Mouse (Mus musculus): ENCODE data around the gene Adamts2. TPM values are rescaled to one million over a fixed set of nuclear protein-coding genes. Genes with fewer than 3 reads are reported as not detected.
A peak's percentile ranks its signal among the peaks of the same experiment; 100 is the strongest.

The Adamts2 gene
- polyA plus RNA-seq, 1 experiment, result 3.0 TPM

- TF ChIP-seq CTCF (IDR thresholded peaks at IDR 0.05; ENCODE audit: control insufficient read depth, insufficient read depth, low read length), result peak; percentile 54; the same call in 1 of the 2 replicates
- TF ChIP-seq POLR2A (IDR thresholded peaks at IDR 0.05; ENCODE audit: borderline replicate concordance, control insufficient read depth, low read depth, low read length), result no peak
Observed at GRCm38 (mm10) chr11:50767039-50767438, 165.2 kb downstream of the Adamts2 start.

DNA sequence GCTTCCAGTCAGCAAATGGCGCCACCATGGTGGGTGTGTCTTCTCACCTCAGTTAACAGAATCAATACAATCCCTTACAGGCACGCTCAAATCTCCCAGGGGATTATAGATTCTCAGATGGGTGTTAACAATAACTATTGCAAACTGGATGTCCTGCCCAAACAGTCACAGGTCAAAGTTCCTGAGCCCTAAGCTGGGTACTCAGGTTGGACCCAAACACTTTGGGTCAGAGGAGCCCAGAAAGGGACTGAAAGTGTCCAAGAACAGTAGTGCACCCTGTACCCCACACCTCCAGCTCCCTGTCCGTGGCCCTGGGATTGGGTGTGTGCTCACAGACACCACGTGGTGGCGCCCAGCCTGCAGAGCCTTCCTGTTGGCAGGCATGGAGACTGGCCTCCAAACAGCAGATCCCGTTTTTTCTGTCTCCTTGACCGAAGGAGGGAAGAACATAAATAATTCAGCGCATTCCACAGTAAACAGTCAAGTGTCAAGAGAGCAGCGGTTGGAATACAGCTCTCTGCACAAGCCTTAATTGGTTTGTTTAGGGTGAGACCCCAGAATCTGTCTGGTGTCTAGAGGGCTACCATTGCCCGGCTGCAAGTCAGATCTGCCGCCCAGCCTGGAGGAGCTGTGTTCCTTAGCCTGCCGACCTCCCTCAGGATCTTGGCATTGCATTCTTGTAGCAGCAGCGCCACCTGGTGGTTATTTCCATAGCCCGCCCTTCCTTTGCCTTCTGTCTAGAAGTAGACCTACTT, 167.3 kb downstream of the Adamts2 start:
- 21% methylated on average over 14 of the region's 14 CpGs for WGBS
- no peaks in the 10 kb centered on the region for H3K4me1 ChIP-seq (ENCODE audit: control insufficient read depth, insufficient read depth, low read length)
- no peak for TF ChIP-seq POLR2A (IDR thresholded peaks at IDR 0.05; ENCODE audit: borderline replicate concordance, control insufficient read depth, low read depth, low read length)
- TF ChIP-seq CTCF (IDR thresholded peaks at IDR 0.05; ENCODE audit: control insufficient read depth, insufficient read depth, low read length), result peak; percentile 86
- H3K4me3 ChIP-seq (replicated peaks; ENCODE audit: control insufficient read depth, low read depth, low read length), result no peak overlapping the region
- H3K27ac ChIP-seq (ENCODE audit: control insufficient read depth, insufficient read depth, low read depth, low read length, poor library complexity), result no peak overlapping the region

More at GRCm38 (mm10) chr11:50767039-50767438, 165.2 kb downstream of the Adamts2 start:
- Histone ChIP-seq H3K27ac (ENCODE audit: control insufficient read depth, insufficient read depth, low read depth, low read length, poor library complexity) (no peak overlapping the region), H3K4me1 (ENCODE audit: control insufficient read depth, insufficient read depth, low read length) (no peaks in the 10 kb centered on the region), H3K4me3 (replicated peaks; ENCODE audit: control insufficient read depth, low read depth, low read length) (no peak overlapping the region)
- WGBS, result 25% methylated on average over 4 of the region's 4 CpGs

GRCm38 (mm10) chr11:50771006-50771405, 169.1 kb downstream of the Adamts2 start:
- no peak for TF ChIP-seq CTCF (IDR thresholded peaks at IDR 0.05; ENCODE audit: control insufficient read depth, insufficient read depth, low read length)
- TF ChIP-seq POLR2A (IDR thresholded peaks at IDR 0.05; ENCODE audit: borderline replicate concordance, control insufficient read depth, low read depth, low read length), result no peak
- 88% methylated on average over 1 of the region's 1 CpGs for WGBS
- Histone ChIP-seq H3K27ac (ENCODE audit: control insufficient read depth, insufficient read depth, low read depth, low read length, poor library complexity) (no peak overlapping the region), H3K4me3 (replicated peaks; ENCODE audit: control insufficient read depth, low read depth, low read length) (no peak overlapping the region), H3K4me1 (ENCODE audit: control insufficient read depth, insufficient read depth, low read length) (no peaks in the 10 kb centered on the region)

- 76% methylated on average over 11 of the region's 11 CpGs for WGBS
- Histone ChIP-seq H3K4me1 (ENCODE audit: control insufficient read depth, insufficient read depth, low read length) (no peaks in the 10 kb centered on the region), H3K27ac (ENCODE audit: control insufficient read depth, insufficient read depth, low read depth, low read length, poor library complexity) (no peak overlapping the region), H3K4me3 (replicated peaks; ENCODE audit: control insufficient read depth, low read depth, low read length) (no peak overlapping the region)
- TF ChIP-seq CTCF (IDR thresholded peaks at IDR 0.05; ENCODE audit: control insufficient read depth, insufficient read depth, low read length) (no peak), POLR2A (IDR thresholded peaks at IDR 0.05; ENCODE audit: borderline replicate concordance, control insufficient read depth, low read depth, low read length) (no peak)
Observed at GRCm38 (mm10) chr11:50797674-50798073, 195.8 kb downstream of the Adamts2 start.

DNA sequence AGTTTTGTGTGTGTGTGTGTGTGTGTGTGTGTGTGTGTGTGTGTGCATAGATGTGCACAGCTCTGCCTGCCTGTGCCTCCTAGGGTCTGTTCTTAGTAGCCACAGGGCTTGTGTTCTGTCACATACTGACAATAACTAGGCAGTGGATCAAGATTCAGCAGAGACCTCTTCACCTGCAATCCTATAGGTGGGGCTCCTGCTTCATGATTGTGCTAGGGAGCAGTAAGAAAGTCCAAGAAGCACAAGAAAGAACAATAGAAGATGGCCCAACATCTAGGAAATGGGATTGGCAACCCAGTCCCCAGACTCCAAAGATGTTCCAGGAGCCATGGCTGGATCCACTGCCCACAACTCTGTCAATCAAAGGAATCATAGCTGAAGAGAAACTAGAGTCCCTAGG, 197.0 kb downstream of the Adamts2 start:
- H3K4me1 ChIP-seq (ENCODE audit: control insufficient read depth, insufficient read depth, low read length), result no peaks in the 10 kb centered on the region
- H3K4me3 ChIP-seq (replicated peaks; ENCODE audit: control insufficient read depth, low read depth, low read length), result no peak overlapping the region
- H3K27ac ChIP-seq (ENCODE audit: control insufficient read depth, insufficient read depth, low read depth, low read length, poor library complexity), result no peak overlapping the region
- TF ChIP-seq CTCF (IDR thresholded peaks at IDR 0.05; ENCODE audit: control insufficient read depth, insufficient read depth, low read length), result no peak
- TF ChIP-seq POLR2A (IDR thresholded peaks at IDR 0.05; ENCODE audit: borderline replicate concordance, control insufficient read depth, low read depth, low read length), result no peak

GRCm38 (mm10) chr11:50814233-50814632, 212.3 kb downstream of the Adamts2 start:
- TF ChIP-seq POLR2A (IDR thresholded peaks at IDR 0.05; ENCODE audit: borderline replicate concordance, control insufficient read depth, low read depth, low read length), result no peak
- TF ChIP-seq CTCF (IDR thresholded peaks at IDR 0.05; ENCODE audit: control insufficient read depth, insufficient read depth, low read length), result no peak
- H3K4me3 ChIP-seq (replicated peaks; ENCODE audit: control insufficient read depth, low read depth, low read length), result no peak overlapping the region
- H3K4me1 ChIP-seq (ENCODE audit: control insufficient read depth, insufficient read depth, low read length), result no peaks in the 10 kb centered on the region
- H3K27ac ChIP-seq (ENCODE audit: control insufficient read depth, insufficient read depth, low read depth, low read length, poor library complexity), result no peak overlapping the region
- 84% methylated on average over 4 of the region's 4 CpGs for WGBS

GRCm38 (mm10) chr11:50826214-50826613, 224.3 kb downstream of the Adamts2 start:
- TF ChIP-seq CTCF (IDR thresholded peaks at IDR 0.05; ENCODE audit: control insufficient read depth, insufficient read depth, low read length) (no peak), POLR2A (IDR thresholded peaks at IDR 0.05; ENCODE audit: borderline replicate concordance, control insufficient read depth, low read depth, low read length) (no peak)
- 63% methylated on average over 2 of the region's 2 CpGs for WGBS
- Histone ChIP-seq H3K4me3 (replicated peaks; ENCODE audit: control insufficient read depth, low read depth, low read length) (no peak overlapping the region), H3K27ac (ENCODE audit: control insufficient read depth, insufficient read depth, low read depth, low read length, poor library complexity) (no peak overlapping the region), H3K4me1 (ENCODE audit: control insufficient read depth, insufficient read depth, low read length) (peaks cover 1% of the 10 kb centered on the region; the same call in 1 of the 2 replicates)

DNA sequence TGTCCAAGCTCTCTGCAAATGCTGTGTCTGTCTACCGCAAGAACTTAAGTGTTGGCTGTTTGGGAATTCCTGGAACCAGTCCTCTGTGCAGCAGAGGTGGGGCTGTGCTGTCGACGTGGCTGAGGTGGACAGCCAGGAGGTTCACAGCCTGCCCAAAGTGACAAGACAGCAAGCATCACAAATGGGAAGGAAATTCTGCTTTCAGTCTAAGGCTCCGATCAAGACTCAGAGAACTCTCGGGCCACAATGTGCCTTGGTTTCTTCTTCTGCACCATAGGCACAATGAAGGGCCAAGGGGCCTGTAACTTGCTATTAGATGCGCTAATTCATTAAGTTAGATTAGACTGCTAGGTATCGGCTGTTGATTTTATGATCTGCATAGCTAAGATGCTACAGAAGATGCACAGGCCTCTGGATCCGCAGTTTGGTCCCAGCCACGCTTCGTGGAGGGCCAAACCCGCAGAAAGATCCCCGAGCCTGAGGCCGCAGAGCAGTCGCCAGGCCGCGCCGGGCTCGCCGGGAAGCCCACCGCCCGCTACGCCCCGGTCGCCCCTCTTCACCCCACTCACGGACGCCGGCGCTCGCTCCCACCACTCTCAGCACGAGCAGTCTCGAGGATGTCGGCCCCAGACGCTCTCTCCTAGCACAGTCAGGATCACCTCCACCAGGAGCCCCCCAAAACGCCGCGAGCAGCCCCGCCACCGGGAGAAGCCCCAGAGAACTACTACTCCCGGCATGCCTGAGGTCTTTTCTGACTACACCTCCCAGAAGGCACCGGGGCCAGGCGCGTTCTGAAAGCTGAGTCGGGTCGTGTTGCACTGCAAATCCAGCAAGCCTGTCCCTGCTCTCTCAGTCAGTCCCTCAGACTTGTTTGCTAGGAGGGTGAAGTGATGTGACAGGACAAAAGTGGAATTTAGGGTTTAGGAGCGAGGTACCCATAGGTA, 225.4 kb downstream of the Adamts2 start, which contains the start of gene Zfp354c:
TSS of gene Zfp354c (minus strand) at position 715 of the 944 bp plus-strand sequence.
- H3K27ac ChIP-seq (ENCODE audit: control insufficient read depth, insufficient read depth, low read depth, low read length, poor library complexity), result no peak within 1 kb of the TSS
- peak within 1 kb of the TSS; percentile 93 for H3K4me3 ChIP-seq (replicated peaks; ENCODE audit: control insufficient read depth, low read depth, low read length)
- TF ChIP-seq CTCF (IDR thresholded peaks at IDR 0.05; ENCODE audit: control insufficient read depth, insufficient read depth, low read length) (no peak), POLR2A (IDR thresholded peaks at IDR 0.05; ENCODE audit: borderline replicate concordance, control insufficient read depth, low read depth, low read length) (no peak)
- H3K4me1 ChIP-seq (ENCODE audit: control insufficient read depth, insufficient read depth, low read length), result peaks cover 1% of the 10 kb centered on the region; the same call in 1 of the 2 replicates
- WGBS, result 2% methylated on average over 45 of the region's 45 CpGs

All from bone marrow, adult 2 months (tissue).